13 mouse cellular contexts compared by ENCODE assay signal in genomic region chr5:15691849-15692248, GRCm38 (mm10). TPM values are rescaled to one million over a fixed set of nuclear protein-coding genes. Genes with fewer than 3 reads are reported as not detected.
"Had no signal": no experiment of that assay in that cellular context is flagged by ENCODE, and none has a peak within 500 bp of the region (broad histone marks: within the 10 kb centered on the region; RNA-seq: fewer than 3 reads in every experiment).

No protein-coding gene starts in this region.

RNA-seq across cellular contexts. Expression of gene Speer4c, which starts 22.2 kb away (rescaled TPM):
- polyA plus RNA-seq: liver, embryonic 16.5 days; lung, embryonic 14.5 days; lung, embryonic 16.5 days; midbrain, embryonic 10.5 days; midbrain, embryonic 13.5 days; midbrain, embryonic 15.5 days; neural tube, embryonic 12.5 days; neural tube, embryonic 14.5 days; spleen, adult 2 months; stomach, embryonic 15.5 days; thymus, adult 2 months; urinary bladder, adult 2 months had no signal

RNA-seq across cellular contexts. Expression of gene 4930572O03Rik, which starts 35.0 kb away (rescaled TPM):
- polyA plus RNA-seq: liver, embryonic 16.5 days; lung, embryonic 14.5 days; lung, embryonic 16.5 days; midbrain, embryonic 10.5 days; midbrain, embryonic 13.5 days; midbrain, embryonic 15.5 days; midbrain, postnatal 0 days; neural tube, embryonic 12.5 days; neural tube, embryonic 14.5 days; spleen, adult 2 months; stomach, embryonic 15.5 days; thymus, adult 2 months; urinary bladder, adult 2 months had no signal
